Mouse (Mus musculus) ES-Bruce4 (cell line): ENCODE data around the gene Ppm1e.

ENCODE experiments used
- CTCF ChIP-seq: IDR thresholded peaks from one replicate; pipeline ENCODE4 v1.8.1; 2011; ENCODE audit warnings: low read depth, low read length
- POLR2A ChIP-seq: IDR thresholded peaks from one replicate; pipeline ENCODE4 v1.8.1; 2011; ENCODE audit warnings: low read length; ENCODE audit not compliant: insufficient read depth

DNA sequence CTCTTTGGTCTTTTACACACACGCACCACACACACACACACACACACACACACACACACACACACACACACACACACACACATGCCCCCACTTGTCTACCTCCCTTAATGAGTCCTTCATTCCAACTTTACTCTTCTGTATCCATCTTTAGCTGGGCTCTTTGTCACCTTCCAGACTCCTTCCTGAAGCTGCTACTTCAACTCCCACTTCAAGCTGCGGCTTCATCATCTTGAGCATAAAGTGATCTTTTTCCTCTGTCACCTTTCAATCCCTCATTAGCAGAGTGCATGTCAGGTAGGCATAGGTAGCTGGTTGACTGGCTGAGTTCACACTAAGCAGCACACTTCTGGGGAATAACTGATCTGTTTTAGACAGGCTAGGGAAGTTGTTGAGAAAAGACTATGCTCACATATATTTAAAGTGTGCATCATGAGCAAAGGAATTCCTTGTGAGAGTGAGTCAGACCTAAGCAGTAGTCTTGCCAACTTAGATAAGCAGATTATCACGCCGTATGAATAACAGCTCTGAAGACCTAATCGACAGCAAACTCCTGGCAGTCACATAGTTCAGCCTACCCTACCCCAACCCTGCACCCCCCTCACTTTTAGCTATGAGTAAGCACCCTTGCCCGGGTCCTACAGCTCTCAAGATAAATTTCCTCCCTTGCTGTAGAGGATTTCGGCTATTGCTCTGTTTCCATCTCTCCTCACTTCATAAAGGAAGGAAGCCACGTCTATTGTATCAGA lies 49.3 kb downstream of the Ppm1e start:
- TF ChIP-seq POLR2A (no peak), CTCF (no peak)
